Mouse (Mus musculus) layer of hippocampus, adult 11-12 months (tissue): ENCODE data around the gene Gm37240.

Experiments used
- DNase-seq: peaks from one replicate; pipeline ENCODE4 v3.0.0; 2022; ENCODE audit warnings: low spot score

Gm37240 gene

DNA sequence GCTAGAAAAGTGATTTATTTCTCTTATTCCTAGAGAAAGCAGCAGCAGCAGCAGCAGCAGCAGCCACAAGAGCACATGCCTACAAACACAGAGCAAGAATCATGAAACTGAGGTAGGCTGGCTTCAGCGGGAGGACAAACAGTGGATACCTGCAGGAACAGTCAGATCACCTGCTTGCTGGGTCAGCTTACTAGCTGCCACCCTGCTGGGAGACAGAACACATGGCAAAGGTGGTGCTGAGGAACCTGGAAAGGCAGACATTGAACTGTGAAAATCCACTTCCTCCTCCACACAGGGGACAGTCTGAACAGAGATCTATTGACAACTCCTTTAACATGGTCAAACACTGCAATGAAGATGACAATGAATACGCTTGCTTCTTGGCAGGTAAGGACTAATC lies 1358.3 kb downstream of the Gm37240 start:
- DNase-seq: no peak

DNA sequence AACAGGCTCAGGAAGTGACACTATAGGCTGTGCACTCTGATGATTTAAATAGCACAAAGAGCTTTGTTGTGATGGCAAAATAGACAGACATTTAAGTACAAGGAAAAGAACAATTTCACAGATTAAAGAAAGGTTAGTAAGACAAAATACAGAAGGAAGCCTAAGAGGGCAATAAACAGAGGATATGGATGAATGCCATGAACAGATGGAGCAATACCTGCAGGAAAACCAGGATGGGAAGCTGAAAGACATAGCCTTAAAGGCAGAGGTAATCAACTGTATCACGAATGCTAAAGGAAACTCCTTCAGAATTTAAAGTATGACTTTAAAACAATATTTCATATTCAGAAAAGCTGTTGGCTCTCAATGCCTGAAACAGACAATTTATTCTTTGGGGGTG lies 1362.4 kb downstream of the Gm37240 start:
- DNase-seq: no peak

DNA sequence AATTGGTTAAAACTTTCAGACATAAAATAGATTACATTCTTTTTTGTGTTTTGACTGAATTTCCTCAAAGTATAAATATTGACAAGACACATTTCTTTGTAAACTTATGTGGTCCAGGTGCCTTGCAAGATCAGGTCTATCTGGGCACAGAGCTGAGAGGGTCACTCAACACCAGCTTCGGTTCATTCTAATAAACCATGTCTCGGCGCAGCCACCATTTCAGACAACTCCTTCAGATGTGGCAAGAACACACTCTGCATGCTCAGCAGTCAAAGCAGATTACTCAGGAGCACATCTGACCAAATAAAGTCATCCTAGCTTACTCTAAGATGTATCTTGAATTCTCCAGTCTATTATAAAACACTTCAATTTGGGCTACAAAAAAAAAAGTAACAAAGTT lies 1371.2 kb downstream of the Gm37240 start:
- no peak for DNase-seq

DNA sequence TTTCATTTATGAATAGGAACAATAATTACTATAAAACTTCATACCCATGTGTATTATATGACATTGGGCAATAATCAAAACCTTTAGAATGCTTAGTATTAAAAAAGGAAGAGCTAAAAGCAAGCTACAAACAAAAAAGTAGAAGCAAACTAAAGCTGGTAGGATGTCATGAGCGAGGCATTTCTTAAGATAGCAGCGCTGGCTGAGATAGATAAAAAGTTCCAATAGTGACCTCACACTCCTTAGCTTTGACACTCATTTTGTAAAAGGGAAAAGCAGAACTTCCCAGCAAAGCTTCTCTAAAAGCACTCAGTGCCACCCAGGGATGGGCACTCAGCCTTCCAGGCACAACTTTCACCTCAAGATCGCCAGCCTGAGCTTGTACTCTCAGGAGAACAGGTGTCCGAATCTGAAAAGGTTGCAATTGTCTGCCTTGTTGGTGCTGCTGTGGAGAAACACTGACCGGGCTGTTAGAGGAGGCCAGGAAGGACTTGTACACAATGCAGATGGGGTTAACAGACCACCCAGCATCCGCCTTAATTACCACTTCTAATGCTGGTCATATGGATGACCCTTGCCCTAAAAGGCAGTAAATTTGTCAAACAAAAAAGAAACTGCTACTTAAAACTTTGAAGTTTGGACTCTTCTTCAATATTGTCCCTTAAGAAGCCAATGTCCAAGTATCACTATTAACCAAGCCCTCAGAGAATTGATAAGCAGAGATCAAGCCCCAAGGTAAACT lies 1374.4 kb downstream of the Gm37240 start:
- no peak for DNase-seq

DNA sequence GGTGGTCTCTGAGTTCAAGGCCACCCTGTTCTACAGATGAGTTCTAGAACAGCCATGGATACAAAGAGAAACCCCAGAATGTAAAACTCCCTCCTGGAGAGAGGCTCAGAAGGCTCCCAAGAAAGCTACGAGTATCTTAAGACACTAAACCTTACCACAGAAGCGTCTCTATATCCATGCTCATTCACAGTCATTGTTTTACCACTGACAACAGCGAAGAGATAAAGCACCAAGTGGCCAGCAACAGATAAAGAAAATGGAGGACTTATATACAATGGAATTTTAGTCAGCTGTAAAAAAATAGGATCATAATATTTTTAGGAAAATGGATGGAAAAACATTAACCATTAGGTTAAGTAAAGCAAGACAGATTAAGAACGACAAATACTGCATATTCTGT lies 1382.1 kb downstream of the Gm37240 start:
- DNase-seq: no peak

DNA sequence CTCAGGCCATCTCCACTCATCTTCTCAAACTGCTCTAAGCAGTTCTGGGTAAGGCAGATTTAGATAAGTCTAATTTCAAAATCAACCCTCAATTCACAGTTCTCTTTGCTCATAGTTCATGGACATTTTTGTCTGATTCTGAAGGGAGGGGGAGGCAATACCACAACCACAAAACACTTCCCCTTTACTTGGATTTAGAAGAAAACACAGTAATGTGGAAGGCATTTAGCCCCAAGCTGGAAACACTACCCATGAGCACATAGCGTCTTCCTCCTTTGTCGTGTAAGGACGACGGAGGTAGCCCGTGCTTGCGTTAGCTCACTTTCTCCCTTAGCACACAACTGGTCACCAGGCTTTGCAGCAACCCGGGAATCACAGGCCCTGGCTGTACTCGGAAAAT lies 1383.0 kb downstream of the Gm37240 start:
- no peak for DNase-seq

DNA sequence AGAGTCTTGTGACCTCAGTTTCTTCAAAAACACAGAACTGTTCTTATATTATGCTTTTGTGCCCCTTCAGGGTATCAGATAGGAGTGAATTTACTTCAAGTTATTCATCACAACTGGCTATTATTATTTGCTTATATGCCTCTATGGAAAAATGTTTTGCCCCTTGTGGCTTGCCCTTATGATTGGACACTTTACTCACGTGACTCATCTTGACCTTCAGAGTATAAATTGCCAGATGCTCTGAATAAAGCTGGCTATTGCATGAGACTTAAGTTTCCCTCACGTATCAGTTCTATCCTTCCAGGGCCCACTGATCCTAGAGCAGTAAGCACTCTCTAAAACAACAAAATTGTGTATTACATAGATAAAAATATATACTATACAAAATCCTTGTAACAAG lies 1385.2 kb downstream of the Gm37240 start:
- no peak for DNase-seq

DNA sequence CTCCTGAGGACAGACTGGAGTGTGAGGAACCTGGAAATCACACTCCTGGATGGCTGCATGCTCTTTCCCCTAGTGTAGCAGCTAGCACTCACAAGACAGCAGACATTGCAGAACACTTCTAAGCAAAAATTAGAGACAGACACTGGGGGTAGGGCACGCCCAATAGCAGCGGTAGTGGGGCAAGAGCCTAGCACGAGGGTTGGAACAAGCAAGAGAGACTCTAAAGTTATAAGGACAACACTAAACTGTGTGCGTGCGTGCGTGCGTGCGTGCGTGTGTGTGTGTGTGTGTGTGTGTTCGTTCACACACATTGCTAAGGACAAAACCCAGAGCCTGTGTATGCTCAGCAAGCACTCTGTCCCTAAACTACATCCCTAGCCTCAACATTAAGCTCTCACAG lies 1386.8 kb downstream of the Gm37240 start:
- no peak for DNase-seq

DNA sequence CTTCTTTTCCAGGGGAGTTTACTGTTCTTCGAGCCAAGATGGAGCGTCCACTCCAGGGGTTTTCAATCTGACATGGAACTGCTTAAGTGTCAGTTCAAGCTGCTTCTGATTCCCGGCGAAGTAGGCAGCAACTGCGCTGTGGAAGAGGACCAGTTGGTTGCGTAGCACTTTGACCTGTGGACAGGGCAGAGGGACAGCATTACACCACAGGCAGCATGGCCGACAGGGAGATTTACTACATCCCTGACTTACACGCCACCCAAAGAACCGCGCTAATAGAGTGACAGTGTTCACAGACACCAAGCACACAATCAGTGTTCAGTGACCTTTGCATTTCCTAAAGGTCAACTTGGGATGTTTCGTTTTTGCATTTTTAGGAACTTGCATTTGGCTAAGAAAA lies 1389.6 kb downstream of the Gm37240 start:
- DNase-seq: no peak

DNA sequence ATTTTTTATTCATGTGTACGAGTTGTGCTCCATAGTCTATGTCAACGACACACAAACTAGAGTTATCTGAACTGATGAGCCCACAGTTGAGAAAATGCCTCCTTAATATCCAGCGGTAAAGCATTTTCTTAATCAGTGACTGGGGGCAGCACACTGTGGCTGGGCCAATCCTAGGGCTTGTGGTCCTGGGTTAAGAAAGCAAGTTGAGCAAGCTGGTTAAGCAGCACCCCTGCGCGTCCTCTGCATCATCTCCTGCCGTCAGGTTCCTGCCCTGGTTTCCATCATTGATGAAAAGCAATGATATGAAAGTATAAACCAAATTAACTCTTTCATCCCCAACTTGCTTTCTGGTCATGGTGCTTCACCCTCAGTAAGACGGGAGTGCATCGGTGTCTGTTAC lies 1394.7 kb downstream of the Gm37240 start:
- DNase-seq: no peak

DNA sequence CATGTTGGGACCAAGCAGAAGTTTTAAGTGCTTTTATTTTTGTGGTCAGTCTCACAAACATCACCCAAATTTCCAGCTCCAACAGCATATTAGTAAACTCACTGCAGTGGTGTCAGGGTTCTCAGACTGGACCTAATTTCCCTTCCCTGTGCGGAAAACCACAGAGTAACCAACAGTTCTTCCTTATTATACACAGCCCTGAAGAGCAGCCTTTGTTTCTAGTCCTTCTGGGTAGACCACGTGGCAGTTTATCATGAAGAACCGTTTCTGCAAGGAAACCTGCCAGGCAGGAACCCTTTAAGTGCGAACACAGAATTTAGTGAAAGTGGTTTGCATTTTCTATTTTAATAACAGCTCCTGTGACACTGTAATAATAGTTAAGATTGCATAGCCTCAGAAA lies 1395.2 kb downstream of the Gm37240 start:
- DNase-seq: no peak

DNA sequence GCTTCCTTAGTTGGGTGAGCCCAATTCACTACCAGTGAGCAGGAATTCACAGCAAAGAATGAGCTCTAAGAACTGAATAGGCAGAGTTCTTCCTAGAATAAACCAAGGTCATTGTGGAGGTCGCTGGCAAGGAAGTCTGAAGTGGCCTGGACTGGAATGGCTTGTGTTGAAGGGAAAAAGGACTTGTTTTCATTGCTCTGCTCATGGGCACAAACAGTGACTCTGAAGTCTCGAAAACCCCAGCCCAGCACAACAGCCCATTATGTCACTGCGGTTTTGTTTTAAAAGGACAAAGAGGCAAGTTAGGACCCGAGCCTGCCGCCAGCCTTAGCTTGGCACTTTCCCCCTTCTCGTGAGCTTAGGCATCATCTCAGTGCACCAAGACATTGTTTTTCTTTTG lies 1398.6 kb downstream of the Gm37240 start:
- peak; percentile 53 for DNase-seq

DNA sequence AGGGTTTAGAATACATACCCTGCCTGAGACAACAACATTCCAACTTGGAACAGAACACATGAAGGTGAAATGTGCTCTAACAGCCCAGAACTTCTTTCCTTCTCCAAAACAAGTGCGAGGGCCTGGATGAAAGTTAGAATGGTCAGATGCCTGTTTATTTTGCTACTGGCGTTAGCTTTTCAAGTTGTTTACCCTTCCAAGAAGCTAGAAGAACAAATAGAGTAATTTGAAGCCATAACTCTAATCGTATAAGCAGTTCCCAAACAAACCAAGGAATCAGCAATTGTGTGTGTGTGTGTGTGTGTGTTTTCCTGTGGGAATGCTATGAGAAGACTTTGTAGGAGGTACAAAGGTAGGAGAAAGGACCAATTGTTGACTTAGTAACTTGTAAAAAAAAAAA lies 1402.4 kb downstream of the Gm37240 start:
- DNase-seq: no peak

DNA sequence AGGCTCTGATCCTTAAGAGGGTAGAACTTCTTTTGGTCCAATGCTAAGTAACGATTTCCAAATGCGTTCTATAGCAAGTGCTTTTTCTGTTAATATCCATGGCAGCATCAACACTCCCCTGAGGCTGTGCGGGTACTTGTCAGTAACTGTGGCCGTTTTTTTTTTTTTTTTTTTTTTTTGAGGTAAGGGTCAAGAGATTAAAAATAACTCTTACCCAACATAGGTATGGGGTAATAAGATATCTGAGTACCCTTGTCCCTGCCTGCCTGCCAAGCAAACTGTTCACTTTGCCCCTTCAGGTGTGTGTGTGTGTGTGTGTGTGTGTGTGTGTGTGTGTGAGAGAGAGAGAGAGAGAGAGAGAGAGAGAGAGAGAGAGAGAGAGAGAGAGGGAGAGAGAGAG lies 1403.0 kb downstream of the Gm37240 start:
- no peak for DNase-seq

DNA sequence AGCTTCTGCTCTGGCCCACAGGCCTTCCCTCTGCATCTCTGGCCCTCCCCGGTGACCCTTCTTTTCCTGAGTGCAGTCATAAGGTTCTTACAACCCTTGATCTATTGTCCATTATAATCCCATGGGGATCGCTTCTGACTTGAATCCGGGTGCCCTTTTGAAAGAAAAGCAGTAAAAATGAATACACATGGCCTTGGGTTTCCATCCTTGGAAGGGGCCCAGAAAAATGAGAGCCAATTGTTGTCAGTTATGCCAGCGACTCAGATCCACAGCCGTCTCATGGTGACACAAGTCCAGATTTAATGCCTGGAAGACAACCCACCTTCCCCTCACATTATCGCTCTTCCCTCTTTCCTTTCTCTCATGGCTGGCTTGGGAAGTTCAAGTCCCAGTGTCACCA lies 1405.2 kb downstream of the Gm37240 start:
- no peak for DNase-seq

DNA sequence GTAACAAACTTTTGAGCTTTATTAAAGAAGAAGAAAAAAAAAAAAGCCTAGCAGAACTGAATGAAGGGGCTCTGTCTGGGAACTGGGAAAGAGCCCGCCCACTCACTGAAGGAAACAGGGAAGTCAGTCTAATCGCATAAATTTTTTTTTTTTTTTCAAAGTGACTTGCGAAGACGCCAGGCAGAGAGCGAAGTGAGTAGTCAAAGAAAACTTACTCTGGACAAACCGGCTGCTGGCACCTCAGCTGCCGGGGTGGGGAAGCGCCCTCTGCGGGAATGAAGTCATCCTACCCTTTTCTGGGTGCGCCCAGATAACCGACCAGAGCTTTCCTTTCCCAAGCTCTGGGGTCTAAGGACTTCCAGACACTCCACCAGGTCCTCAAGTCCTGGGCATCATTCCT lies 1406.2 kb downstream of the Gm37240 start:
- peak; percentile 19 for DNase-seq

DNA sequence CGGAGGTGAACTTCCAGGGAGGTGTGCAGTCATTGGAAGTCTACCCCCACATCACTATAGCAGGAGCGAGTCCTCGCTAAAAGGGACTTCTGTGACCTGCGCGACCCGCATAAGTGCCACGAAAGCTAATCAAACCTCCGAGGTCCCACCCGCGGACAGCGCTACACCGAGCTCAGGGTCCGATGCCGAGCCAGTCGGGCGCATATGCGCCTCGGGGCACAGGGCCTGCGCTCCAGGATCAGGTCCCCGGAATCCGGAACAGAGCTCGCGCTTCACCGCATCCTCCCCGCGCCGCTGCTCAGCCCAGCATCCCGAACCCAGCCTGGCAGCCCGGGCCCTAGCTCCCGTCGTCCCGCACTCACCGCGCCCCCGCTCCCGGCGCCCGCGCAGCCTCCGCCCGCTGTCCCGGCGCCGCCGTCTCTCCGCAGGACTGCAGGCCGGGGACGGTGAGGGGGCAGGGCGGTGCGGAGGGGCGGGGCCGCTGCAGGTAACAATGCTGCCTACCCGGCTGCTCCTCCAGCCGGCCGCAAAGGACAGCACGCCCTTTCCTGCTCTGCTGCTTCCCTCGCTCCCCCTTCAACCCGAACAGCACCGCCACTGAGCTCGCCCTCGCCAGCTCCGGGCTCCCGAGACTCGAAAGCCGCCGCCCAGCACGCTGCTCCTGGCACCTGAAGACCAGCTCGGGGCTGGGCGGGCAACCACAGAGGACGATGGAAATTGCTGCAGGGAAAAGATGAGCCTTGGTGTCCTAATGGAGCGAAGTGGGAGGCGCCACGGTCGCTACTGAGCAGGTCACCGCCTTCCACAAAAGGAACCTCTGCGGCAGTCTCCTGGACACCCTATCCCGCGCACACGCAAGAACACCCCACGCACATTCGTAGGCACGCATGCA lies 1407.1 kb downstream of the Gm37240 start, which contains the start of gene Fhdc1:
Fhdc1 (minus strand) TSS at position 424 of the 892 bp plus-strand sequence.
- DNase-seq: peak; percentile 20

DNA sequence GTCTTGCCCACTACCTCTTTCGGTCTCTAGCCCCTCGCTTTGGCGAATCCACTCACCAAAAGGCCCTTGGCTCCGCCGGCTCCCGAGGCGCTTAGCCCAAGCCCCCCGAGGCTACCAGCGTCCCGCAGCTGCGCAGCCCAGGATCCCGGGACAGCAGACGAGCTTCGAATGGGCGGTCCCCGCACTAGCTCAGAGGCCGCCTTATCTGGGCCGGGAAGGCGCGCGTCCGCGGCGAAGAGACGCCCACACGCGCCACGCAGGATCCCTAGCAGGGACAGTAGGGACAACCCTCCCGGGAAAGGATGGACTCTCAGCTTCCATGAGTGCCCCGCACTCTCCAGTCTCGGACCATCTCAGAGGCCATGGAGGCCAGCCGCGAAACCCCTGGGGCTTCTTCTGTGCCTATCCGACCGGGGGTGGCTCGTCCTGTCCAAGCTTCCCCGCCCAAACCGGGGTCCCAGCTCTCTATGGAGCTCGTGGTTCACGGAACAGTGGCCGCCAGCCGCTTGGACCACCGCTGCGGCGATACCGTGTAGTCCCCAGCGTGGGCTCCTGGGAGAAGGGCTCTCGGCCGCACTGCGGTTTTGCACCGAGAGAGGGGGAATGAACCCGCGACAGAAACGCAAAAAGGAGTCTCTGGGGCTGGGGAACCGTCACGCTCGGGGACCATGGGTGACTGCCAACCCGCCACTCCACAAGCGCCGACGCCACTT lies 1407.9 kb downstream of the Gm37240 start:
- peak; percentile 28 for DNase-seq

DNA sequence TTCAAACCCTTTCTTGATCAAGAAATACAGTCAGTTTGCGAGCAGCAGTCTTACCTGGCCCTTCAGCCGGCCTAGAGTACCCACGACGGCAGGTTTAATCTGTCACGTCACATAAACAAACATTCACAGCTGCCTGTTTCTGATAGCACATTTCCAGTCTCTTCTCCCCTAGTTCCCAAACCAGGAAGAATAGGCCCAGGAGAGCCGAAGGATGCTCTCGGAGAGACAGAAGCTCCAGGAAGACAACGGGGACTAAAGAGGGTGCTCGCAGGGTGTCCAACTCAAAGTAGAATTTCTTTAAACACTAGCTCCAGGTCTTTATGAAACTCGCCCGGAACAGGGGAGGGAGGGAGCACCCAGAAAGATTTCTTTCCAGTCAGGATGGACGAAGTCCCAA lies 1408.4 kb downstream of the Gm37240 start:
- DNase-seq: no peak

DNA sequence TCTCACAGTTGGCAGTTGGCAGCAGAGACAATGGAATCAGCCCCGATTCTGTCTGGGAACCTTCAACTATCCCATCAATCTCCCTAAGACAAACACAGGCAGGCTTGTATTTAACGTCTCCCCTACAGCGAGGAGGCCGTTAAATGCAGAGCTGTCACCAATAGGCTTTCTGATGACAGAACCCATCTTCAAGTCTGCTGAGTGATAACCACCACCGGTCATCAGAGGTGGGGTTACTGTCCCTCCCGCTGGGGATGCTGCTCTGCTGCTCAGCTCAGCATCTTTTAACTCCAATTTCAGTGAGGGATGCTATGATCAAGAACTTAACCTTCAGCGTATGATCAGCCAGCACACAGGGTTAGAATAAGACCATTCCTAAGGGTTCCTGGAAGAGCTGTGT lies 1409.1 kb downstream of the Gm37240 start:
- DNase-seq: no peak

DNA sequence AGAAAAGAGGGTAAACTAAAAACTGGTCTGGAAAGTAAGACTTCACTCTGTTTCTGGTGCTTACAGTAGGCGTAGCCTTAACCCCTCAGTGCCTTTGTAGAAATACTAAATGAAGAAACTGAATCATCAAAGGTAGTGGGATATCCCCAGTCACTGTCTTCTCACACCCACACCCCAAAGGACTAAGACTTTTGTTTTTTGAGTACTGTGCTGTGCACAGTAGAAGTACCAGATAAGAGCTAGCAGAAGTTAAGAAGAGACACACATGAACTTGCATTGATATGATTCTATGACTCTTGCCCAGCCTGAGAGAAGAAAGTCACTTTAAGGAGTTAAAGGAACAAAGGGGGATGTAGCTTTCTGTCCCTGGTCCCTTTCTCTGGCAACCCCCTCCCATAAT lies 1409.8 kb downstream of the Gm37240 start:
- no peak for DNase-seq

DNA sequence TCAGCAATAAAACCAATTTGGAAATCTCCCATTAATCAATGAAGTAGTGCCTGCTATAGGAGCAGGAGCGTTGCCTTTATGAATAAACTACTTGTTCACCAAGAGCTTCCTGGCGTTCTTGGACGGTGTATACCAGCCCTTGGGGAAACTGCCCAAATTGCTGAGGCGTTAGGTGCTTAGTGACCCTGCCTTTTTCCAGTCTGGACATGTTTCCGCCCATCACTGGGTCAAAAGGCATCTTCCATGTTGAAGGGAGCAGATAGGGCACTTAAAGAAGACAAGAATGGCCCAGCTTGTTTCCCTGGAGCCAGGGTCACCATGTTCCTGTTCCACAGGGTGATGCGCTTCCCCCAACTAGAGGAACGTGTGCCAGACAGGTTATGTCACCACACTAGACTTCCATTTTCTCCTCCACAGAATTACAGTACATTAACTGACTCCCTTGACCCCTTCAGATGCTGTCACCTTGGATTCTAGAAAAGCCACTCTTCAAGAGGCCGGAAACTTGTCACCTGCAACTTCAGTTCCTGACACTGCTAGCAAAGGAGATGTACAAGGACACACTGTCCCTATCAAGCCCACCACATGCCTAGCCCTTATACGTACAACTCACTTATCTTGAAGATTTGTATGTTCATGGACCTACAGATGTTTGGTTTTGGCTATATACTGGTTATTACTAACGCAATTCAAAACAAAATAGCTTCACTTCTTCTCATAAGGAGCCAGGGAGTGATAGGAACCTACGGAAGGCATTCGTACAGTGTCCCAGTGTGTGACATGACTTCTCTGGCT lies 1412.1 kb downstream of the Gm37240 start:
- no peak for DNase-seq
